Mouse (Mus musculus) ES-Bruce4 (cell line): Measurements from ENCODE around the gene Olfr33. TPM values are rescaled to one million over a fixed set of nuclear protein-coding genes. Genes with fewer than 3 reads are reported as not detected.

Source experiments
- H3K27ac ChIP-seq: 2 replicates; pipeline ENCODE4 v1.5.1; 2012; ENCODE audit warnings: low read length, inconsistent platforms; ENCODE audit not compliant: insufficient read depth
- H3K27me3 ChIP-seq: 2 replicates; pipeline ENCODE4 v1.6.1; 2012; ENCODE audit warnings: mild to moderate bottlenecking, low read length, inconsistent platforms; ENCODE audit not compliant: control insufficient read depth, poor library complexity, insufficient read depth, severe bottlenecking
- H3K36me3 ChIP-seq: 2 replicates; pipeline ENCODE4 v1.6.1; 2012; ENCODE audit warnings: inconsistent platforms, mild to moderate bottlenecking, low read length, moderate library complexity; ENCODE audit not compliant: control insufficient read depth, poor library complexity, insufficient read depth, severe bottlenecking
- H3K4me1 ChIP-seq: one replicate; pipeline ENCODE4 v1.8.1; 2011; ENCODE audit warnings: low read length; ENCODE audit not compliant: control insufficient read depth, insufficient read depth
- H3K4me3 ChIP-seq: 2 replicates; pipeline ENCODE4 v1.5.1; 2011; ENCODE audit warnings: low read depth, mild to moderate bottlenecking, low read length
- H3K9ac ChIP-seq: 2 replicates; pipeline ENCODE4 v1.6.1; 2012; ENCODE audit warnings: low read depth, mild to moderate bottlenecking, inconsistent platforms; ENCODE audit not compliant: poor library complexity, severe bottlenecking
- H3K9me3 ChIP-seq: replicated peaks from 2 replicates; pipeline ENCODE4 v1.6.1; 2012; ENCODE audit warnings: mild to moderate bottlenecking, low read length, inconsistent platforms; ENCODE audit not compliant: control insufficient read depth, poor library complexity, insufficient read depth, severe bottlenecking
- CTCF ChIP-seq: IDR thresholded peaks from one replicate; pipeline ENCODE4 v1.8.1; 2011; ENCODE audit warnings: low read depth, low read length
- EP300 ChIP-seq: IDR thresholded peaks from 2 replicates; pipeline ENCODE4 v1.6.1; 2011; ENCODE audit warnings: low read depth, low read length; ENCODE audit not compliant: insufficient read depth
- POLR2A ChIP-seq: IDR thresholded peaks from one replicate; pipeline ENCODE4 v1.8.1; 2011; ENCODE audit warnings: low read length; ENCODE audit not compliant: insufficient read depth
- polyA plus RNA-seq: library from polyadenylated mRNA; stranded (reverse); fragments of >200 nt; gene quantifications from 2 replicates; pipeline ENCODE4 v1.2.4, GENCODE M21; 2011; ENCODE audit warnings: low read depth; ENCODE audit not compliant: missing spikeins, insufficient read depth, insufficient read length

Olfr33 gene
- polyA plus RNA-seq, 1 experiment = not detected

- Histone ChIP-seq H3K9me3 (no peaks in the 10 kb centered on the region), H3K27me3 (no peaks in the 10 kb centered on the region), H3K4me1 (no peaks in the 10 kb centered on the region), H3K27ac (no peak overlapping the region), H3K4me3 (no peak overlapping the region), H3K36me3 (no peaks in the 10 kb centered on the region), H3K9ac (no peak overlapping the region)
- TF ChIP-seq CTCF (no peak), EP300 (no peak), POLR2A (no peak)
These were observed 53.5 kb downstream of the Olfr33 start for GRCm38 (mm10) chr7:102665378-102665777.

GRCm38 (mm10) chr7:102664599-102664998 is 54.3 kb downstream of the Olfr33 start, which contains the start of gene Olfr556:
Olfr556 (plus strand) TSS chr7:102664899.
- TF ChIP-seq EP300 = no peak
- no peak for TF ChIP-seq CTCF
- TF ChIP-seq POLR2A = no peak
- Histone ChIP-seq H3K4me1 (no peaks in the 10 kb centered on the region), H3K36me3 (no peaks in the 10 kb centered on the region), H3K9me3 (no peaks in the 10 kb centered on the region), H3K27me3 (no peaks in the 10 kb centered on the region), H3K9ac (no peak within 1 kb of the TSS), H3K27ac (no peak within 1 kb of the TSS), H3K4me3 (no peak within 1 kb of the TSS)

Other genes starting within 250 kb of the Olfr33 start
- gene Olfr543, start 237.4 kb downstream of the Olfr33 start, polyA plus RNA-seq = not detected in 2 replicates
- gene Olfr544, start 230.8 kb downstream of the Olfr33 start, polyA plus RNA-seq = not detected in 2 replicates
- not detected in 2 replicates for gene Olfr545, start 219.5 kb downstream of the Olfr33 start, polyA plus RNA-seq
- not detected in 2 replicates for gene Olfr547, start 184.3 kb downstream of the Olfr33 start, polyA plus RNA-seq
- gene Olfr548-ps1, start 178.2 kb downstream of the Olfr33 start, polyA plus RNA-seq = not detected in 2 replicates
- gene Olfr549, start 169.2 kb downstream of the Olfr33 start, polyA plus RNA-seq = not detected in 2 replicates
- gene Trim21, start 153.6 kb downstream of the Olfr33 start, polyA plus RNA-seq = 8.6 and 9.9 TPM in 2 replicates
- gene Olfr550, start 147.6 kb downstream of the Olfr33 start, polyA plus RNA-seq = not detected in 2 replicates
- not detected in 2 replicates for gene Olfr551, start 127.2 kb downstream of the Olfr33 start, polyA plus RNA-seq
- gene Olfr552, start 121.3 kb downstream of the Olfr33 start, polyA plus RNA-seq = not detected in 2 replicates
- gene Olfr553, start 100.9 kb downstream of the Olfr33 start, polyA plus RNA-seq = not detected in 2 replicates
- not detected in 2 replicates for gene Olfr554, start 80.6 kb downstream of the Olfr33 start, polyA plus RNA-seq
- gene Olfr555, start 60.2 kb downstream of the Olfr33 start, polyA plus RNA-seq = not detected in 2 replicates
- gene Olfr556, start 54.2 kb downstream of the Olfr33 start, polyA plus RNA-seq = not detected in 2 replicates
- 7.6 and 9.9 TPM in 2 replicates for gene Trim68, start 31.7 kb downstream of the Olfr33 start, polyA plus RNA-seq
- gene Olfr557, start 23.2 kb downstream of the Olfr33 start, polyA plus RNA-seq = not detected in 2 replicates
- not detected in 2 replicates for gene Olfr558, start 16.9 kb downstream of the Olfr33 start, polyA plus RNA-seq
- gene Olfr559, start 8.4 kb upstream of the Olfr33 start, polyA plus RNA-seq = not detected in 2 replicates
- gene Olfr560, start 40.3 kb upstream of the Olfr33 start, polyA plus RNA-seq = not detected in 2 replicates
- gene Olfr78, start 40.4 kb upstream of the Olfr33 start, polyA plus RNA-seq = not detected in 2 replicates
- gene Olfr561, start 52.2 kb upstream of the Olfr33 start, polyA plus RNA-seq = not detected in 2 replicates
- not detected in 2 replicates for gene Olfr564, start 84.4 kb upstream of the Olfr33 start, polyA plus RNA-seq
- gene Olfr566, start 139.7 kb upstream of the Olfr33 start, polyA plus RNA-seq = not detected in 2 replicates
- not detected in 2 replicates for gene Olfr568, start 158.1 kb upstream of the Olfr33 start, polyA plus RNA-seq
- gene Olfr569, start 171.8 kb upstream of the Olfr33 start, polyA plus RNA-seq = not detected in 2 replicates
- gene Olfr570, start 175.5 kb upstream of the Olfr33 start, polyA plus RNA-seq = not detected in 2 replicates
- gene Olfr571, start 198.5 kb upstream of the Olfr33 start, polyA plus RNA-seq = 0.33 and 0.39 TPM in 2 replicates
- gene Olfr572, start 205.3 kb upstream of the Olfr33 start, polyA plus RNA-seq = not detected in 2 replicates
- gene Olfr573-ps1, start 223.5 kb upstream of the Olfr33 start, polyA plus RNA-seq = not detected in 2 replicates
- not detected in 2 replicates for gene Olfr574, start 229.4 kb upstream of the Olfr33 start, polyA plus RNA-seq
- gene Olfr575, start 239.7 kb upstream of the Olfr33 start, polyA plus RNA-seq = not detected in 2 replicates
- gene Olfr576, start 243.6 kb upstream of the Olfr33 start, polyA plus RNA-seq = 0.19 TPM in 1 of 2 replicates, not detected in the other